26 mouse cellular contexts compared by ENCODE assay signal in genomic region chr8:110172161-110172560, GRCm38 (mm10). TPM values are rescaled to one million over a fixed set of nuclear protein-coding genes. Genes with fewer than 3 reads are reported as not detected.
DNase-seq lines count a peak whose midpoint lies in the region; ATAC-seq lines count a peak whose summit lies in the region.
"Had no signal": no experiment of that assay in that cellular context is flagged by ENCODE, and none has a peak within 500 bp of the region (broad histone marks: within the 10 kb centered on the region; RNA-seq: fewer than 3 reads in every experiment).

No protein-coding gene starts in this region.

- H3K4me1 ChIP-seq in midbrain, embryonic 15.5 days: peaks cover 8% of the 10 kb centered on the region
- peaks cover 9% of the 10 kb centered on the region for H3K4me1 ChIP-seq in midbrain, embryonic 13.5 days (replicated peaks)
- H3K4me1 ChIP-seq: intestine, embryonic 15.5 days had no signal

- no peaks in the 10 kb centered on the region for H3K9me3 ChIP-seq in midbrain, embryonic 15.5 days
- no peaks in the 10 kb centered on the region for H3K9me3 ChIP-seq in midbrain, embryonic 13.5 days
- H3K9me3 ChIP-seq: embryonic facial prominence, embryonic 13.5 days; hindbrain, embryonic 10.5 days; intestine, embryonic 15.5 days; limb, embryonic 13.5 days; neural tube, embryonic 13.5 days; stomach, embryonic 15.5 days had no signal

- WGBS in midbrain, embryonic 15.5 days: 38% methylated on average over 6 of the region's 6 CpGs
- WGBS in midbrain, embryonic 13.5 days: 44% methylated on average over 6 of the region's 6 CpGs

- no peak for ATAC-seq in midbrain, embryonic 15.5 days (replicated peaks)
- ATAC-seq in midbrain, embryonic 13.5 days: no peak
- ATAC-seq: activated CD4-positive, CD25-positive, alpha-beta regulatory T cell, adult 4 months; hindbrain, embryonic 16.5 days; intestine, embryonic 15.5 days; liver, postnatal 0 days had no signal

- peaks cover 21% of the 10 kb centered on the region for H3K27me3 ChIP-seq in midbrain, embryonic 15.5 days (replicated peaks)
- H3K27me3 ChIP-seq in midbrain, embryonic 13.5 days: peaks cover 29% of the 10 kb centered on the region

- no peak overlapping the region for H3K4me3 ChIP-seq in midbrain, embryonic 15.5 days
- no peak overlapping the region for H3K4me3 ChIP-seq in midbrain, embryonic 13.5 days (replicated peaks)
- H3K4me3 ChIP-seq: embryonic facial prominence, embryonic 13.5 days; hindbrain, embryonic 10.5 days; intestine, embryonic 15.5 days; limb, embryonic 13.5 days; neural tube, embryonic 13.5 days; stomach, embryonic 15.5 days had no signal

- no peak overlapping the region for H3K9ac ChIP-seq in midbrain, embryonic 15.5 days
- H3K9ac ChIP-seq in midbrain, embryonic 13.5 days (replicated peaks): no peak overlapping the region
- H3K9ac ChIP-seq: embryonic facial prominence, embryonic 13.5 days; intestine, embryonic 15.5 days; limb, embryonic 13.5 days; liver, postnatal 0 days; neural tube, embryonic 13.5 days; stomach, embryonic 15.5 days had no signal

- peak; percentile 40 for DNase-seq in cerebellum, adult 11-12 months
- DNase-seq in cerebellum, postnatal 36 days: no peak
- peak; percentile 62 to 71 for DNase-seq in cerebellum, postnatal 14 days
- no peak for DNase-seq in cerebellum, adult 8-10 months
- no peak for DNase-seq in urinary bladder, adult 18-20 months (ENCODE audit: low spot score in 2 of 2)
- DNase-seq: adrenal gland, adult 2 months; adrenal gland, postnatal 36 days; gastrocnemius, postnatal 14 days; heart, postnatal 14 days; kidney, adult 2 months; kidney, postnatal 4 days; liver, postnatal 0 days; lung, postnatal 36 days; right cerebral cortex, postnatal 14 days had no signal

- no peaks in the 10 kb centered on the region for H3K36me3 ChIP-seq in midbrain, embryonic 15.5 days (replicated peaks)
- no peaks in the 10 kb centered on the region for H3K36me3 ChIP-seq in midbrain, embryonic 13.5 days
- H3K36me3 ChIP-seq: embryonic facial prominence, embryonic 13.5 days; hindbrain, embryonic 10.5 days; intestine, embryonic 15.5 days; limb, embryonic 13.5 days; neural tube, embryonic 13.5 days; stomach, embryonic 15.5 days had no signal

- peak overlapping the region; percentile 23 for H3K27ac ChIP-seq in midbrain, embryonic 15.5 days
- H3K27ac ChIP-seq in midbrain, embryonic 13.5 days: no peak overlapping the region
- H3K27ac ChIP-seq: embryonic facial prominence, embryonic 13.5 days; hindbrain, embryonic 10.5 days; intestine, embryonic 15.5 days; limb, embryonic 13.5 days; neural tube, embryonic 13.5 days; stomach, embryonic 15.5 days had no signal

- no peak overlapping the region for H3K4me2 ChIP-seq in midbrain, embryonic 15.5 days
- no peak overlapping the region for H3K4me2 ChIP-seq in midbrain, embryonic 13.5 days (replicated peaks)
- H3K4me2 ChIP-seq: embryonic facial prominence, embryonic 13.5 days; intestine, embryonic 15.5 days; limb, embryonic 13.5 days; liver, embryonic 11.5 days; neural tube, embryonic 13.5 days; stomach, embryonic 15.5 days had no signal

RNA-seq across cellular contexts. Expression of gene Calb2, which starts 4.2 kb away (rescaled TPM):
- 144 and 153 TPM in 2 replicates for polyA plus RNA-seq in midbrain, embryonic 15.5 days (2015; fragmentation: Nextera tagmentation; extraction: Ambion mirVana)
- 39.6 and 57.6 TPM in 2 replicates for polyA plus RNA-seq in midbrain, embryonic 13.5 days (2015; fragmentation: Nextera tagmentation; extraction: Ambion mirVana)
- polyA plus RNA-seq: activated CD4-positive, CD25-positive, alpha-beta regulatory T cell, adult 4 months; adrenal gland, adult 2 months; C2C12; kidney, adult 2 months; liver, postnatal 0 days had no signal

RNA-seq across cellular contexts. Expression of gene Cmtr2, which starts 43.3 kb away (rescaled TPM):
- 11.4 and 12.5 TPM in 2 replicates for polyA plus RNA-seq in midbrain, embryonic 15.5 days (2015; fragmentation: Nextera tagmentation; extraction: Ambion mirVana)
- 12.8 and 14.6 TPM in 2 replicates for polyA plus RNA-seq in midbrain, embryonic 13.5 days (2015; fragmentation: Nextera tagmentation; extraction: Ambion mirVana)

Comparison
In these comparisons a context has a peak if more than half of its experiments do, and no peak if none do; other contexts are left out.
1. DNase-seq: peak in cerebellum, adult 11-12 months (single experiment) and cerebellum, postnatal 14 days (2 of 2); none in cerebellum, postnatal 36 days (0 of 2), cerebellum, adult 8-10 months (single experiment) and urinary bladder, adult 18-20 months (0 of 2).